Mouse (Mus musculus): Measurements from ENCODE around the gene Best1.

DNA sequence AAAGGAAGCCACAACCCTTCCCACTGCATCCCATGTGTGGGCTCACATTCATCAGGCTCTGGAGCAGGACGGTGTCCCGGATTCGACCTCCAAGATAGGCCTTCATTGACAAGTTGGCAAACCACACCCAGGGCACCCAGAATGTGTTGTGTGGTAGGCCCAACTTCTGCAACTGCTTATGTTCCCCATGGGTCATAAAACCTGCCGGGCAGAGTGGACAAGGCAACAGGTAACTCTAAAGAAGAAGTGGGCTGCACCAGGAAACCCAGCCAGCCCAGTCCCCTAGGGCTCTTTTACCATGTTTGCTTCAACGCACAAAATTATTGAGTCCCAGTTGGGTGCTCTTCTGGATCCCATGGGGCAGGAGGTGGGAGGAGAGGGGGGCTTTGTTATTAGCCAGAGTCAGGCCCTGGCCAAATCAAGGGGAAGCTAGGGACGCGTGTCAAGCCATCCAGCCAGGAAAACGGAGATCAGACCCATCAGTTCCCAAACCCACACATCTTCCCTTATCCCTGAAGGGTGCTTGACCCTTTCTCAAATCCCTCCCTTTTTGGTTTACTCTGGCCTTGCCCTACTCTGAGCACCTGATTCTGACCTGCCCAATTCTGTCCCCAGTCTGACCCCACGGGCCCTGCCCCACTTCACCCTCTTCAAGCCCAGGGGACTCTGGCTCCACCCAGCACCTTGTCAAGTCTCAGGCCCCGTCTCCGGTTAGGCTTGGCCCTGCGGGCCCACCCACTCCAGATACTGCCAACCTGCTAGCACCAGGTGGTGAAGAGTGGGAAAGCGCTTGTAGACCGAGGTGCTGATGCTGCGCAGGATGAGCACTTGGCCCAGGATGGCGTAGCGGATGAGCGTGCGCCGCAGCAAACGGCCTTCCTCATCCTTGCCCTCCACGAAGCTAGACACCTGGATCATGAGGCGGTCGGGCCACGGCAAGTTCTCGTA is 9.1 kb downstream of the Best1 start:
- TF ChIP-seq CTCF (IDR thresholded peaks at IDR 0.05; ENCODE audit: borderline replicate concordance, insufficient read depth, low read length) = no peak
- no peak for TF ChIP-seq POLR2A (IDR thresholded peaks at IDR 0.05; ENCODE audit: low read depth, low read length)
